Mouse (Mus musculus) embryonic facial prominence, embryonic 11.5 days (tissue): ENCODE measurements around the gene Chd4. TPM values are rescaled to one million over a fixed set of nuclear protein-coding genes. Genes with fewer than 3 reads are reported as not detected.

Experiments used
- ATAC-seq: fragments of 200-750 bp; cut with Nextera tagmentation; replicated peaks from 2 replicates; pipeline ENCODE4 v1.8.0; 2017; ENCODE audit warnings: low read depth; ENCODE audit not compliant: insufficient number of reproducible peaks, low FRiP score, low TSS enrichment
- DNase-seq: peaks from one replicate; pipeline ENCODE4 v3.0.0-alpha.2; 2015; ENCODE audit warnings: low spot score
- H3K27ac ChIP-seq: fragments of 300-500 bp; sonication (generic); replicated peaks from 2 replicates; pipeline ENCODE4 v1.5.1; 2014; ENCODE audit warnings: mild to moderate bottlenecking, low read depth, low read length, control low read depth
- H3K27me3 ChIP-seq: fragments of 300-500 bp; sonication (generic); 2 replicates; pipeline ENCODE4 v1.6.1; 2014; ENCODE audit warnings: mild to moderate bottlenecking, low read length, moderate library complexity, mixed read lengths; ENCODE audit not compliant: control insufficient read depth, insufficient read depth
- H3K36me3 ChIP-seq: fragments of 300-500 bp; sonication (generic); replicated peaks from 2 replicates; pipeline ENCODE4 v1.6.1; 2014; ENCODE audit warnings: low read depth, mild to moderate bottlenecking, low read length, moderate library complexity, mixed read lengths; ENCODE audit not compliant: control insufficient read depth, insufficient read depth
- H3K4me1 ChIP-seq: fragments of 300-500 bp; sonication (generic); 2 replicates; pipeline ENCODE4 v1.6.1; 2014; ENCODE audit warnings: low read length, mixed read lengths; ENCODE audit not compliant: control insufficient read depth, insufficient read depth
- H3K4me2 ChIP-seq: fragments of 300-500 bp; sonication (generic); 2 replicates; pipeline ENCODE4 v1.6.1; 2014; ENCODE audit warnings: low read depth, mild to moderate bottlenecking, control low read depth, low read length, moderate library complexity
- H3K4me3 ChIP-seq: fragments of 300-500 bp; sonication (generic); 2 replicates; pipeline ENCODE4 v1.5.1; 2014; ENCODE audit warnings: low read depth, low read length, control low read depth
- H3K9ac ChIP-seq: fragments of 300-500 bp; sonication (generic); replicated peaks from 2 replicates; pipeline ENCODE4 v1.6.1; 2014; ENCODE audit warnings: mild to moderate bottlenecking, control low read depth, low read length
- H3K9me3 ChIP-seq: fragments of 300-500 bp; sonication (generic); replicated peaks from 2 replicates; pipeline ENCODE4 v1.6.1; 2016; ENCODE audit warnings: mild to moderate bottlenecking, low read length, inconsistent platforms, mixed read lengths; ENCODE audit not compliant: control insufficient read depth
- WGBS: fragments of 180-500 bp; shearing (Covaris S2); extraction: QIAGEN DNeasy Blood & Tissue Kit; methylation state at CpG from one replicate; pipeline ENCODE4 v1.1.7; 2014; 5-methylcytosine and 5-hydroxymethylcytosine counted together
- polyA plus RNA-seq: library from polyadenylated mRNA; unstranded; fragments of >200 nt; fragmentation: Nextera tagmentation; extraction: Ambion mirVana; gene quantifications from 2 replicates; pipeline ENCODE4 v1.2.1, GENCODE M21; 2014

Gene Chd4
- polyA plus RNA-seq, 1 experiment from 2014 or later: 93.2 TPM

GRCm38 (mm10) chr6:125146148-125146547 is 50.4 kb downstream of the Chd4 start:
- H3K27ac ChIP-seq: no peak overlapping the region
- DNase-seq: no peak
- H3K9ac ChIP-seq: peak overlapping the region; percentile 79
- peak overlapping the region; percentile 86 for H3K4me2 ChIP-seq
- peak overlapping the region; percentile 76 for H3K4me3 ChIP-seq
- H3K4me1 ChIP-seq: no peaks in the 10 kb centered on the region; the same call in 1 of the 2 replicates
- no peaks in the 10 kb centered on the region for H3K9me3 ChIP-seq
- ATAC-seq: no peak
- 50% methylated on average over 7 of the region's 7 CpGs for WGBS
- H3K27me3 ChIP-seq: no peaks in the 10 kb centered on the region
- H3K36me3 ChIP-seq: peaks cover 2% of the 10 kb centered on the region; the same call in 1 of the 2 replicates

GRCm38 (mm10) chr6:125146797-125147196 is 51.0 kb downstream of the Chd4 start:
- H3K27me3 ChIP-seq: no peaks in the 10 kb centered on the region
- no peak for ATAC-seq
- H3K27ac ChIP-seq: no peak overlapping the region
- H3K4me2 ChIP-seq: no peak overlapping the region
- H3K9ac ChIP-seq: no peak overlapping the region
- DNase-seq: no peak
- 86% methylated on average over 4 of the region's 4 CpGs for WGBS
- no peak overlapping the region for H3K4me3 ChIP-seq
- H3K9me3 ChIP-seq: no peaks in the 10 kb centered on the region
- no peaks in the 10 kb centered on the region; the same call in 1 of the 2 replicates for H3K4me1 ChIP-seq
- peaks cover 2% of the 10 kb centered on the region; the same call in 1 of the 2 replicates for H3K36me3 ChIP-seq

DNA sequence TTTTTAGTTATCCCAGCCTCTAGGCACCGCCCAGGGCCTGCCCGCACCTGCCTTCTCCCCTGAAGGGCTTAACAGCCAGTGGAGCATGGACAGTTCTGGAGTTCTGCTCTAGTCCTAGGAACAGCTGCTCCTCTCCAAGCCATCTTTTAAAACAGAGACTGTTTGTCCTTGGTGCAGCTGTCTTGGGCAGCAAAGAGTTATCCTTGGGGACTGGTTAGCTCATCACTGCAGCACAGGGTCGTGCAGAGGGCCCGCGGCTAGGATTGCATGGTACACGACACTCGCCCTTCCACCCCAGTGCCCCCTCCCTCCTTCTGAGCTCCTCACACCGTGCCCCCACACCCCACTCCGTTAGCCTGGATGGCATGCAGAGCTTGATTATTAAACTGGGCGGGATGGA is 51.5 kb downstream of the Chd4 start:
- no peak overlapping the region for H3K27ac ChIP-seq
- no peaks in the 10 kb centered on the region; the same call in 1 of the 2 replicates for H3K36me3 ChIP-seq
- no peak overlapping the region for H3K4me3 ChIP-seq

DNA sequence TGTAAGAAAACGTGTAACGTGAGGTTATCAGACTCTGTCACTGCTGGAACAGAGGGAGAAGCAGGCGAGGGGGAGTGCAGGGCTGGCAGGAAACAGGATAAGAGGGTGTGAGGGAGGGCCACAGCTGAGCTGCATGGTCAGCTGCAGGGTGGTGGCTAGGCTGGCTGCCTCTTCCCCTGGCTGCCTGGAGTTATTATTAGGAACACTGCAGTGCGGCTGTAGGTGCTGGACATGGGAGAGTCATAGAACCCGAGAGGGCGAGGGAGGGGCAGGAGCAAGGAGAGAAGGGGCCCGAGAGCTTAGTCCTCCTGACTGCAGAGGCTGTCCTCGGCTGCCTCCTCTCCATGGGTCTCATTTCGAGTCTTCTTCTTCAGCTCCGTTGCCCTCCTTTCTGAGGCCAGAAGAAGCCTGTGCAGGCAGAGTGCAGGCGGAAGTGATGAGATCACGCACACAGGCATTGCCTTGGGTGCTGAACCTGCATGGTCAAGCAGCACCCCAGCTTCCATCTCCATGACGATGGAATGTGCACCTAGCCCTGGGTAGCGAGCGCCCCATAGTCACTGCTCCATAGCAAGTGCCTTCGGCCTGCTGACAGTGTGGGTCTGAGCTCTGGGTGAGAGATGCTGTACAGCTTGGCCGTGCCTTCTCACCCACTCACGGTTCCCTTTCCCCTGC is 52.6 kb downstream of the Chd4 start:
- Histone ChIP-seq H3K4me2 (no peak overlapping the region), H3K27ac (peak overlapping the region; percentile 20; the same call in 1 of the 2 replicates), H3K4me3 (no peak overlapping the region), H3K4me1 (no peaks in the 10 kb centered on the region; the same call in 1 of the 2 replicates), H3K9me3 (no peaks in the 10 kb centered on the region), H3K27me3 (no peaks in the 10 kb centered on the region), H3K36me3 (no peaks in the 10 kb centered on the region; the same call in 1 of the 2 replicates), H3K9ac (peak overlapping the region; percentile 22; the same call in 1 of the 2 replicates)
- WGBS: 73% methylated on average over 18 of the region's 18 CpGs
- DNase-seq (no peak), ATAC-seq (no peak)

More for the DNA sequence above, 51.5 kb downstream of the Chd4 start:
- Histone ChIP-seq H3K4me2 (no peak overlapping the region), H3K9ac (peak overlapping the region; percentile 35; the same call in 1 of the 2 replicates), H3K9me3 (no peaks in the 10 kb centered on the region), H3K27me3 (no peaks in the 10 kb centered on the region), H3K4me1 (no peaks in the 10 kb centered on the region; the same call in 1 of the 2 replicates)
- ATAC-seq (no peak), DNase-seq (no peak)
- 57% methylated on average over 10 of the region's 10 CpGs for WGBS

DNA sequence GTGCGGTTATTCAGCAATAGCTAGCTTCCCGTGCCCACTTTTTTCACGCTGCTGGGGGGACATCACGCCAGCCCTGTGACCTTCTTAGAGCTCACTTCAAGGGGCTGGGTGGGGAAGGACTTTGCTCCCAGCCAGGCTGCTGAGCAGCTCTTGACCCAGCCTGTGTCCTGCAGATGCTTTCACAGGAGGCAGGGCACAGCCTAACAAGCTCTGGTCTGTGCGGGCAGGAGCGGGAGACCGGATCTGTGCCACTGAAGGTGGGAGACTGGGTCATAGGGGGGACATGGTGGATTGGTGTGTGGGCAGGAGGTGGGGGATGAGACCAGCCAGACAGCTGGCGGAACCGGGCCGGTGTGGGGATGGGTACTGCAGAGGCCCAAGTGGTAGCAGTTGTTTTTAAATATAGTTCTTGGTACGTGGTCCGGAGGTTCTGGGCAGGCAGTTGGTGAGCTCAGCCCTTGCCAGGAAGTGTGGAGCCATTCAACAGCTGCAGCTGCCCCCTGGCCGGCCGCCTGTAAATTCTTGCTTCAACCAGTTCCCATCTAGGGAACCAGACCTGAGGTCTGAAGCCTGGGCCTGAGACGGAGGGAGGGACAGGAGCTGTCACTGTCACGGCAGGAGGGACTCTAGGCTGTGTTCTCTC is 53.3 kb downstream of the Chd4 start:
- Histone ChIP-seq H3K9ac (no peak overlapping the region; the same call in 1 of the 2 replicates), H3K27ac (peak overlapping the region; percentile 20; the same call in 1 of the 2 replicates), H3K4me1 (no peaks in the 10 kb centered on the region; the same call in 1 of the 2 replicates), H3K27me3 (no peaks in the 10 kb centered on the region), H3K36me3 (no peaks in the 10 kb centered on the region; the same call in 1 of the 2 replicates), H3K4me3 (no peak overlapping the region), H3K4me2 (no peak overlapping the region), H3K9me3 (no peaks in the 10 kb centered on the region)
- DNase-seq: no peak
- 78% methylated on average over 16 of the region's 16 CpGs for WGBS
- ATAC-seq: no peak

GRCm38 (mm10) chr6:125149569-125149950 is 53.8 kb downstream of the Chd4 start:
- 85% methylated on average over 6 of the region's 7 CpGs for WGBS
- H3K27ac ChIP-seq: no peak overlapping the region
- no peaks in the 10 kb centered on the region for H3K9me3 ChIP-seq
- no peaks in the 10 kb centered on the region; the same call in 1 of the 2 replicates for H3K4me1 ChIP-seq
- H3K9ac ChIP-seq: no peak overlapping the region
- ATAC-seq: no peak
- H3K36me3 ChIP-seq: no peaks in the 10 kb centered on the region; the same call in 1 of the 2 replicates
- DNase-seq: no peak
- no peak overlapping the region for H3K4me3 ChIP-seq
- H3K4me2 ChIP-seq: no peak overlapping the region
- no peaks in the 10 kb centered on the region for H3K27me3 ChIP-seq

DNA sequence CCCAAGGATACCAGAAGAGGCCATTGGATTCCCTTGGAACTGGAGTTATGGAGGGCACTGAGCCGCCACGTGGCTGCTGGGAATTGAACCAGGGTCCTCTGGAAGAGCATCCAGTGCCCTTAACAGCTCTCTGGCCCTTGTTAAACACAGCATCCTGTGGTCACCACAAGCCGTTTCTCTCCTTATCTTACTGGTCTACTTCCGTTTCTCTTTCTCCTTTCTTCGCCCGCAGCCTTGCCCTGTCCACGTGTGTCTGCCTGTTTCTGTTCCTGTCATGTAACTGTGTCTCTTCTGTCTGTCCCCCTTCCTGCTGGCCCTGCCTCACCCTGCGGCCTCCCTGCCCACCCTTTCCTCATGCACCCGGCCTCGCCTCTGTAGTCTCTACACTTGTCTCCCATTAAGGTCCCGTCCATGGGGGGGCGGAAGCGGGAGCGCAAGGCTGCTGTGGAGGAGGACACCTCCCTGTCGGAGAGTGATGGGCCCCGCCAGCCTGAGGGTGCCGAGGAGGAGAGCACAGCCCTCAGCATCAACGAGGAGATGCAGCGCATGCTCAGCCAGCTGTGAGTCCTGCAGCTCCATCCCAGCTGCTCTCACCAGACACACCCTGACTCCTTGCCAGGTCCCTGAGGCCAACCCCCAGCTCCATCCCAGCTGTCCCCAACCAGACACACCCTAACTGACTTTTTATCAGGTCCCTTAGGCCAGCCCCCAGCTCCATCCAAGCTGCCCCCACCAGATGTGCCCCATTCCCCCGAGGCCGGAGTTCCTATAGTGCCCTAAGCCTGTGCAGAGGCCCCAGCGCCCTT is 56.6 kb downstream of the Chd4 start:
- no peaks in the 10 kb centered on the region for H3K27me3 ChIP-seq
- no peaks in the 10 kb centered on the region for H3K9me3 ChIP-seq
- no peak overlapping the region for H3K9ac ChIP-seq
- H3K4me1 ChIP-seq: no peaks in the 10 kb centered on the region; the same call in 1 of the 2 replicates
- H3K4me2 ChIP-seq: no peak overlapping the region
- H3K4me3 ChIP-seq: no peak overlapping the region
- ATAC-seq (no peak), DNase-seq (no peak)
- no peaks in the 10 kb centered on the region; the same call in 1 of the 2 replicates for H3K36me3 ChIP-seq
- no peak overlapping the region for H3K27ac ChIP-seq
- WGBS: 80% methylated on average over 22 of the region's 22 CpGs
